Mouse (Mus musculus): ENCODE results near the gene Rnf19b.

GRCm38 (mm10) chr4:129049306-129050011, 8.6 kb upstream of the Rnf19b start:
- TF ChIP-seq POLR2A (IDR thresholded peaks at IDR 0.05; ENCODE audit: low read depth, low read length) (no peak), CTCF (conservative IDR thresholded peaks at IDR 0.05; ENCODE audit: insufficient read depth, insufficient read length, low read depth, low read length) (no peak)

Data from kidney, adult 2 months (tissue).